Mouse (Mus musculus): ENCODE data around the gene Ptprt.

GRCm38 (mm10) chr2:162129896-162130295, 531.1 kb downstream of the Ptprt start:
- no peak for TF ChIP-seq EP300 (IDR thresholded peaks at IDR 0.05; ENCODE audit: low read depth in 1 of 2, low read length in 2 of 2)
- TF ChIP-seq UBTF (IDR thresholded peaks at IDR 0.05; ENCODE audit: borderline replicate concordance, insufficient read depth, low read depth, low read length) = no peak
- TF ChIP-seq POLR2A (IDR thresholded peaks at IDR 0.05; ENCODE audit: control insufficient read depth in 1 of 2, insufficient read depth in 1 of 2, low read depth in 1 of 2, low read length in 2 of 2, poor library complexity in 1 of 2) = no peak
- TF ChIP-seq CTCF (IDR thresholded peaks at IDR 0.05 in 2 of 3, conservative IDR thresholded peaks at IDR 0.05 in 1 of 3; ENCODE audit: control insufficient read depth in 1 of 3, insufficient read depth in 1 of 3, low read depth in 2 of 3, low read length in 3 of 3, poor library complexity in 1 of 3, severe bottlenecking in 1 of 3) = no peak
